Mouse (Mus musculus) left cerebral cortex, adult 2 months (tissue): ENCODE measurements around the gene Raver2. TPM values are rescaled to one million over a fixed set of nuclear protein-coding genes. Genes with fewer than 3 reads are reported as not detected.

ENCODE experiments used
- DNase-seq, 2 experiments: peaks; one replicate each; pipeline ENCODE4 v3.0.0; 2021 to 2022; ENCODE audit warnings: low spot score in 2 of 2, mixed read lengths in 1 of 2; ENCODE audit errors: extremely low spot score in 1 of 2
- H3K27ac ChIP-seq: fragments of 200-600 bp; 2 replicates; pipeline ENCODE4 v1.8.1; 2022
- H3K4me3 ChIP-seq: fragments of 200-600 bp; 2 replicates; pipeline ENCODE4 v1.8.1; 2022
- CTCF ChIP-seq: fragments of 200-600 bp; IDR thresholded peaks from 2 replicates; pipeline ENCODE4 v1.8.1; 2022; ENCODE audit warnings: antibody characterized with exemption, mild to moderate bottlenecking, moderate library complexity
- intact Hi-C: fragments of 180-260 bp; cut with DNase I; formaldehyde crosslinking; loops from one replicate; pipeline ENCODE4 v1.15.1; 2025
- total RNA-seq, 2 experiments: library from RNA; stranded (reverse); gene quantifications; 2 replicates each; pipeline ENCODE4 v1.2.3; 2021

Gene Raver2
- total RNA-seq, 2 experiments from 2014 or later, result 18.1 to 22.3 TPM

DNA sequence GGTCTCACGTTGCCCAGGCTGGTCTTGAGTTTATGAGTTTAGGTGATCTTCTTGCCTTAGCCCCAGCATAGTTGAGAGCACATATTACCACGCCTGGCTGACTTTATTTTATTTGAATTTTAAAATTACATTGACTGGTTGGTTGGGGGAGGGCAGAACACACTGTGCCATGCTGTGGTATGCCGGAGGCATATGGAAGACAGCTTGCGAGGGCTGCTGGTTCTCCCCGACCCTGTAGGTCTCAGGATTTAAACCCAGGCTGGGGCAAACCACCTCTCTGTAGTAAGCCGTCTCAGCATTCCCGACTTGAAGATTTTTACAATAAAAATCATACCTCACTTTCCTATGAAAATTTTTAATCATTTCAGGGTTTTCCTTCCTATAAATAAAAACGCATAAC lies 66.2 kb downstream of the Raver2 start:
- intact Hi-C loops, result no loop called here
- DNase-seq, result no peak
- H3K4me3 ChIP-seq, result no peak overlapping the region
- no peak for TF ChIP-seq CTCF
- H3K27ac ChIP-seq, result no peak overlapping the region

DNA sequence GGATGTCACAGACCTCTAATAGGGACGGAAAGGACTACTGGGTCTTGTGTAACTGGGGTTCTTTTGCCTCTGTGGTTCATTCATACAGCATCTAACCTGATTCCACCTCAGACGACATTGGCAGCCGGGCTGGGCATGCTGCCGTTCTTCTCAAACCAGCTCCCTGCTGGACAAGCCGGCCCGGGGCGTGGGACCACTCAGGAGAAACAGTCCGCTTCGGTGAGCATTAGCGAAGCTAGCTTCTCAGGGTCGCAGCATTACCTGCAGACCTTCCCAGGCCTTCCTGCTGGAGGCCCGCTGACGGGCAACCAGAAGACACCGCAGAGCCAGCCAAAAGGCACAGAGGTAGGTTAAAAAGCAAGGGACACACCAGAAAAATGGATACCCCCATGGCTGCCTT lies 67.1 kb downstream of the Raver2 start:
- H3K27ac ChIP-seq, result no peak overlapping the region
- intact Hi-C loops, result no loop called here
- no peak for TF ChIP-seq CTCF

DNA sequence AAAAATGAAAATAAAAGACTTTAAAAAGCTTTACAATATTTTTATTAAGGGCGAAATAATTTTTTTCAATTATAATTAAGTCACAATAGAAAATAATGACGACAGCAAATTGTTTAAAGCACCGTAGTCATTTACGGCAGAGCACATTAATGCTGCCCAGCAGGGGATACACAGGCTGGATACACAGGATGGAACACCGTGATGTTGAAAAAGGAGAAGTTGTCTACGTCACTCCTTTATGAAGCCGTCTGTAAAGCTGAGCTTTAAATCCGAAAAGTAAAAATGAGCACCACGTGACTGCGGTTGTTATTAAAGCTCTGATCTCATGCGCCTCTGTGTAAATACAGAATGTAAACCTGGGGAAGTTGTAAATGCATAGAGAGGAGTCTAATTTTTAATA lies 69.2 kb downstream of the Raver2 start:
- DNase-seq, result no peak
- intact Hi-C loops, result no loop called here
- Histone ChIP-seq H3K27ac (no peak overlapping the region), H3K4me3 (no peak overlapping the region)
- no peak for TF ChIP-seq CTCF

More for the DNA sequence above, 67.1 kb downstream of the Raver2 start:
- no peak for DNase-seq
- no peak overlapping the region for H3K4me3 ChIP-seq

DNA sequence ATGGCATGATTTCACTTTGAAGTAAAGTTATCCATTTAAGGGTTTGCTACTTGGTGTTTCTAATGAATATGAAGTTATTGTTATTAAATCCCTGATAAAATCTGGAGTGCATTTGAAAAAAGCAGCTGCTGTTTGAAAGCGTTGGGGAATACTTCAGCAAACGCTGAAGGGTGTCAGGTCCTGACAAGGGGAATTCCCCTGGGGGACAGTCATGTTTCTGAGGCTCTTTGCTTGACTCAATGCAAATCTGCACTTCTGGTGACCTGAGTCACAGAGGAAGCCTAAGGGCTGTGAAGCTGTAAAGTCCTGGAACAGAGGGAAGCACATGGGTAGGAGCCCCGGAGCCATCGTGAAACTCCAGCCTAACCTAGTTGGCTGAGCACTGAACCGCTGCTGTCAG lies 73.0 kb downstream of the Raver2 start:
- H3K27ac ChIP-seq, result no peak overlapping the region
- DNase-seq, result no peak
- no peak overlapping the region for H3K4me3 ChIP-seq
- intact Hi-C loops, result no loop called here
- no peak for TF ChIP-seq CTCF

DNA sequence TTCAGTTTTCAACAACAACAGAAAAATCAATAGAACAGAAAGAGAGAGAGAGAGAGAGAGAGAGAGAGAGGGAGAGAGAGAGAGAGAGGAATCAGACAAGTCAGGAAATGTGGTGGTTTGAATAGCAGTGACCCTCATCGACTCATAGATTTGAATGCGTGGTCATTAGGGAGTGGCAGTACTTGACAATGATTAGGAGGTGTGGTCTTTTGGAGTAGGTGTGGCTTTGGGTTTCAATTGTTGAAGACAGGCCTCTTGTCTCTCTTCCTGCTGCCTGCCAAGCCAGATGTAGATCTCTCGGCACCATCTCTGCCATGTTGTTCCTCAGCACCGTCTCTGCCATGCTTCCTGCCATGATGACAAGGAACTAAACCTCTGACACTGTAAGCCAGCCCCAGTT lies 75.1 kb downstream of the Raver2 start:
- no peak for TF ChIP-seq CTCF
- H3K27ac ChIP-seq, result no peak overlapping the region
- intact Hi-C loops, result no loop called here
- no peak for DNase-seq
- H3K4me3 ChIP-seq, result no peak overlapping the region

DNA sequence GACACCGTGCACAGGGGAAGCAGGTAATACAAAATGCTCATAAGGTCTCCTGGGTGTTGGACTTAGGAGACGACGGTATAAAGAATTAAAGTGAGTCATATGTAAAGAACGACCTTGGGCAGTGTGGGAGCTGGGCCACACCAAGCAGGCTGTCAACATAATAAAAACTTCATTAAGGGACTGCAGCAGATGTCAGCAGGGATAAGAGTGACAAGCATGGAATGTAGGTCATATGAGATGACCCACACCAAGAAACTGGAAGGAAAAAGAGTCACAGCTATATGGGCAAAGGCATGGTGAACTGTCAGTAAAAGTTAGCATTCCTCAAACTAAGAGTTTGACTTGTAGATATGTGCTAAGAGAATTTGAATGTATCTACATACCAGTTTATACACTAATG lies 75.6 kb downstream of the Raver2 start:
- intact Hi-C loops, result no loop called here
- no peak overlapping the region for H3K4me3 ChIP-seq
- TF ChIP-seq CTCF, result no peak
- H3K27ac ChIP-seq, result no peak overlapping the region
- DNase-seq, result no peak

DNA sequence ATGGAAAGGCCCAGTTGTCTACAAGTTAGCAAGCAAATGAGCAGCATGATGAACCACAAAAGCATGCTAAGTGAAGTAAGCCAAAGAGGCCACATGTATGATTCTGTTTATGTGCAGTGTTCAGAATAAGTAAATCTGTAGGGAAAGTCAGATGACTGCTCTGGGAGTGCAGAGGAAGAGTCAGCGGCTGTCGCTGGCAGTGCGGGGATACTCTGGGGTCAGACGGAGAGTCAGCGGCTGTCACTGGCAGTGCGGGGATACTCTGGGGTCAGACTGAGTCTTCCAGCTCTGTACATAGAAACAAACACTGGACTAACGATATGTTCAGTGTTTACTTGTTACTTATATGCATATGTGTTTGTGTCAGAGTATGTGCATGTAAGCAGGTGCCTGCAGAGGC lies 76.0 kb downstream of the Raver2 start:
- no peak for TF ChIP-seq CTCF
- intact Hi-C loops, result loop anchor here (5.0 kb wide), 2 partner anchors 367 to 422 kb away; partner anchors contain the start of gene Cachd1
- H3K27ac ChIP-seq, result no peak overlapping the region
- no peak for DNase-seq
- H3K4me3 ChIP-seq, result no peak overlapping the region

DNA sequence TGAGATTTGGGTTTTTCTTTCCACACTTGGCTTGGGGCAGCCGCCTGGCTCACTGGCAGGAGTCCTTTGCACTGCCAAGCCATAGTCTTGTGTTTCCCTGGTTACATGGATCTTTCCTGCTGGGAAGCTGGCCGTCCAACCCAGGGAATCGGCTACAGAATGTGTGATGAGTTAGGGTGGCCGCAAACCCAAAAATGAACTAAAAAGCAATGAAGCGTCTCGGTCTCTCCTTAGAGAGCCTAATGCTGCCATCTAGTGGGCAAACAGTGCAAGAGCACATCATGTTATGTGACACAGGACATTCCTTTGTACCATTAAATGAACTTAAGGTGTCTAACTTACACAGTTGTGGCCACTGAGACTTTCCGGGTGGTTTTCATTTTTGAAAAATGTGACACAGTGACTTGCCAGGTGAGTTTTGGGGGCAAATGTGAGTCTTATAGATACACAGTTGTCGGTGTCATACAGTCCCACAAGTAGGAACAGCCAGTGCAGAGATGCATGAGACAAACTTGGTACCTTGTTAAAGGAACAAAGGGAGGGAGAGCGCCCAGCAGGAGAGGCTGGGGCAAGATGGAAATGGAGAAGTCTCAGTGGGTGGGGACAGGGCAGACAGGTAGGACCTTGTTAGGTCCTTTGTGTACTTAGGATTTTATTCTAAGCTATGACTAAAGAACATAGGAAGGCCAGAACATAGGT lies 77.4 kb downstream of the Raver2 start:
- intact Hi-C loops, result loop anchor here (1.0 to 5.0 kb wide), 4 partner anchors 148 to 557 kb away; partner anchors contain the start of gene Cachd1
- Histone ChIP-seq H3K4me3 (no peak overlapping the region), H3K27ac (no peak overlapping the region)
- TF ChIP-seq CTCF, result peak; percentile 98
- DNase-seq, result peak; percentile 67 to 77

DNA sequence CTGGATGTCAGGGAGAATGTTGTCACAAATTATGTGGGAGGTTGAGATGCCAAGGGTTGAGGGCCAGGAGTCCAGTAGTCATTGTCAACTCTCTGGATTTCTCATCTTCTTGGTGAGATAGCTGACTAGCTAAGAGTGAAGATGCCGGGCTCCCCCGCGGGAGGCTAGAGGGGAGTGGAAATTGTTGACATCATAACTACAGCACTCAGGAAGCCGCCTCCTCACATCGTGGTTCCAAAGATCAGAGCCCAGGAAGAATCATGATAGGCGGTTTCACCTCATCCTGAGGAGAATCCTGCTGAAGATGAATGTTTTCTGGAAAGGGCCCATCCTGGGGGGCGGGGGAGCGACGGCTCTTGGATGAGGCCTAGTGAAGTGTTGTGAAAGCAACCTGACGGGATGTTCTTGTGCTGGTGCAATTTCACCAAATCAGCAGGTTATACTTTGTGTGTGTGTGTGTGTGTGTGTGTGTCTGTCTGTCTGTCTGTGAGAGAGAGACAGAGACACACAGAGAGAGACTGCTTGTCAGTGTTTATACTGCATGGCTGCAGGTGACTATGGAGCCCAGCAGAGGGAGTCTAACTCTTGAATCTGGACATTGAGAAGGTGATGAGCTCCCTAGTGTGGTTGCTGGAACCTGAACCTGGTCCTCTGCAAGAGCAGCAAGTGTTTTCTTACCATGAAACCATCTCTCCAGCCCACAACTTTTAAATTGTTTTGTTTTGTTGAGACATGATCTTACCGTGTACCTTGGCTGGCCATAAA lies 78.3 kb downstream of the Raver2 start:
- Histone ChIP-seq H3K27ac (no peak overlapping the region), H3K4me3 (no peak overlapping the region)
- peak; percentile 22 for TF ChIP-seq CTCF
- DNase-seq, result no peak
- intact Hi-C loops, result loop anchor here (1.0 to 5.0 kb wide), 4 partner anchors 149 to 558 kb away; partner anchors contain the start of gene Cachd1

DNA sequence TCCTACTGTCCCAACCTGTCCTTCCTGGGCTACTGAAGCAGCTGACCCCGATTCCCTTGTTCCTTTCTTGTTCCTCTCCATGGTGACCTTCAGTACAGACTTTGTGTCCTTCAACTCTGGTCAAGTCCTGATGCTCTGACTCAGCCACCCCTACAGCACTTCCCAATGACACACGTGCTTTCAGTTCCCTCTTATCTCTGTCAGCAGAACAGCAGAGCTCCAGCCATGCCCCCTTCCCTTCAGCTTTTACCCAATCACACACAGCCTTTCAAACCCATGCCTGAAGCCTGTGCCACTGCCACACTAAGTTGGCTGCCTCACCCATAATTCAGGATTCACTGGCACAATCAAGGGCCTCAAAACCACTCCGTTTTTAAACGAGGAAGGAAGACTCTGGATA lies 86.8 kb downstream of the Raver2 start:
- no peak for DNase-seq
- Histone ChIP-seq H3K4me3 (no peak overlapping the region), H3K27ac (no peak overlapping the region)
- no peak for TF ChIP-seq CTCF
- intact Hi-C loops, result loop anchor here (5.0 kb wide), 1 partner anchor 202 kb away; no protein-coding TSS in a partner anchor

DNA sequence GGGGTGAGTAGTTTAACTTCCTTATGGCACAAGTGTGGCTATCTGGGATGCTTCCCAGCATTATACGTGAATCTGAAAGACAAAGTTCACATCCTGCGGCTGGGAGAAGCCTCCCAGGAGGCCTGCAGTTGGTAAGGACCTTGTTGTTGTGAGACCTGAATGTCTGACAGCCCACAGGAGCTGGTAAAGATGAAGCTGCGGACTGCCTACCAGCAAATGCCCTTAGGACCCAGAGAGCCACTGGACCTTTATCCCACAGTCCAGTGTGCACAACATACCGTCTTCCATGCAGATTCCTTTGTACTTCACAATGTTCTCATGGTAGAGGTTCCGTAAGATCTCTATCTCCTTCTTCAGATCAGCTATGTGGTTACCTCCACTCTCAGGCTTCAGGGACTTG lies 88.7 kb downstream of the Raver2 start:
- TF ChIP-seq CTCF, result no peak
- DNase-seq, result no peak
- intact Hi-C loops, result loop anchor here (5.0 kb wide), 1 partner anchor 200 kb away; no protein-coding TSS in a partner anchor
- Histone ChIP-seq H3K27ac (no peak overlapping the region), H3K4me3 (no peak overlapping the region)

DNA sequence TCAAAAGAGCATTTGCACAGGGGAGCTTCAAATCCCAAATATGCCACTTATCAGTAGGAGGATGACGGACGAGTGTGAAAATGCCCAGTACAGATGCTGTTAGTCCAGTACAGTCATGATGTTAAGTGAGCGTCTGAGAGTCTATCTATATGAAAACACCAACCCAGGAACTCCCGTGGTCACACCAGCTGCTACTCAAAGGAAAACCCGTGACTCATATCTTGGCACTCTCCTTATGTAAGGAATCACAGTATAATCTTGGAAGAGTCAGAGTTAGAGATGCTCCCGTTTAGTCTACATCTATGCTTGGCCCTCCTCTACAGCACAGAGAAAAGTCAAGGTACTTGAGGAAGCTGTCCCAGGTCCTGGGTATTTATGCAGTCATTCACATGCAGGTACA lies 89.5 kb downstream of the Raver2 start:
- H3K27ac ChIP-seq, result peak overlapping the region; percentile 22; the same call in 1 of the 2 replicates
- DNase-seq, result peak in 1 of 2 experiments; percentile 33
- TF ChIP-seq CTCF, result no peak
- H3K4me3 ChIP-seq, result no peak overlapping the region
- intact Hi-C loops, result loop anchor here (5.0 kb wide), 1 partner anchor 199 kb away; no protein-coding TSS in a partner anchor
